Mouse (Mus musculus) fat pad, adult 2 months (tissue): Measurements from ENCODE around the gene Rprd1b.

ENCODE experiments used
- DNase-seq: peaks from one replicate; pipeline ENCODE4 v3.0.0-alpha.2; 2011; ENCODE audit warnings: low read depth, low spot score; ENCODE audit errors: extremely low read depth

The Rprd1b gene

GRCm38 (mm10) chr2:158144750-158145527 lies 116.6 kb downstream of the Rprd1b start:
- DNase-seq: no peak

DNA sequence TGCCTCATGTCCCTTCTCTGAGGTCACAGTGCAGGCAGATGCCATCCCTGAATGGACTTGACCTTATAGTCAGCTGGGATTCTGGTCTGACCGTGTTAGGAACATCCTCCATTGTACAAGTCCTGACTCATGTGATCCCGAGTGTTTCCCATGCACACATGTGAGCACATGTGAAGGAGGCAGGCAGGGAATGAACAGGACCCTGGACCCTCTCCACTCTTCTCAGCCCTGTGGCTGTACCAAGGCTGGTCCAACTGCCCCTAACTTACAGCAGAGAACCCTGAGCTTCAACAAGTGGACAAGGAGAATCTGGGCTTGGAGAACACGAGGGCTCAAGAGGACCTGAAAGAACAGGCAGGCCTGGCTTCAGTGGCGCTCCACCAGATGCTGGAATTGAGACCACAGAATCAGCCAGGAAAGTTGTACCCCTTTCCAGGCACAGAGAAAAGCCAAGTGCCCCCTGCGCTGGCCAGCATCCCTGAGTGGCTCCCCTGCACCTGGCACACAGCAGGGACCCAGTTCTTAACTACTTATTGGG lies 117.3 kb downstream of the Rprd1b start:
- DNase-seq: no peak

GRCm38 (mm10) chr2:158146223-158146622 lies 117.9 kb downstream of the Rprd1b start, which contains the start of gene Tgm2:
Gene Tgm2, minus strand, starts transcription at chr2:158146436.
- DNase-seq: no peak

DNA sequence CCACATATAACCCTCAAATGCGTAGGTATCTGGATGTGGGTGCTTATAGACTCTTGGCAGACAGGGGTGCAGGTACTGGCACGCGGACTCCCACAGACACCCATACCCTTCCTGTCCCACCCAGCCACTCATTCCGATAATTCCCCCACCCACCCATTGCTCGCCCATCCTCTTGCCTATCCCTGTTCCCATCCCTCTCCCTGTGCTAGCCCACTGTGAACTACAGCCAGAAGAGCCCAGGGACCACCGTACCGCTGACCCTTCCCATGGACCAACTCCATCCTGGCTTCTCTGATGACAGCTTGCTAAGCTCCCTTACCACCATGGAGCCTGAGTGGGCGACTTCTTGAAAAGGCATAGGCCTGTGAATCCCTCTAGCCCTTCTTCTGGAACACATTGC lies 118.7 kb downstream of the Rprd1b start:
- no peak for DNase-seq

- no peak for DNase-seq
Observed at GRCm38 (mm10) chr2:158151077-158151476, 122.8 kb downstream of the Rprd1b start.

GRCm38 (mm10) chr2:158152685-158153309 lies 124.5 kb downstream of the Rprd1b start:
- DNase-seq: no peak

DNA sequence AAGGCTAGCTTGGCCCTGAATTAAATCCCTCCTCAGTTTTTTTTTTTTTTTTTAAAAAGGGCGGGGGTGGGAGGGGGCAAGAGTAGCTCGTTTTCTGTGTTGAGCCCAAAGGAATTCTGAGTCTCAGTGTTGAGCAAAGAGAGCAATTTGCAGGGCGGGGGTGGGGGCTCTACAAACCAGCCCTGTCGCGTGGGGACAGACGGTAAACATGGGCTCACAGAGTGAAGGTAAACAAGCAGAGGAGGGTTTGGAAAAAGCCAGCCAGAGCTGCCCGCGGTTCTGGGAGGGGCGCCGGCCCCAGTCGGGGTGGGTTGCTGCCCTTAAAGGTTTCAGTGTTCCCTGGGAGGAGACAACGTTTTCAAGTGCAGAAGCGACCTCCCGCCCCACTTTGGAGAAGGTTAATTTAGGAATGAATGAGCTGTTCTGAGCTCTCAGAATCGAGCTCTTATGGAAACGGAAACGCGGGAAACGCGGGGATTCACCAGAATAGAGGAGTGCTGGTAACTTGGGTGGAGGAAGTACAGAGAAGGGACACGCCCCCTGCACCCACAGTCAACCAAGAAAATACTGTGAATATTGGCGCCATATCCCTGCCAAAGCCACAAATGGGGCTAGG lies 125.5 kb downstream of the Rprd1b start:
- no peak for DNase-seq

GRCm38 (mm10) chr2:158154641-158155040 lies 126.3 kb downstream of the Rprd1b start:
- DNase-seq: no peak

DNA sequence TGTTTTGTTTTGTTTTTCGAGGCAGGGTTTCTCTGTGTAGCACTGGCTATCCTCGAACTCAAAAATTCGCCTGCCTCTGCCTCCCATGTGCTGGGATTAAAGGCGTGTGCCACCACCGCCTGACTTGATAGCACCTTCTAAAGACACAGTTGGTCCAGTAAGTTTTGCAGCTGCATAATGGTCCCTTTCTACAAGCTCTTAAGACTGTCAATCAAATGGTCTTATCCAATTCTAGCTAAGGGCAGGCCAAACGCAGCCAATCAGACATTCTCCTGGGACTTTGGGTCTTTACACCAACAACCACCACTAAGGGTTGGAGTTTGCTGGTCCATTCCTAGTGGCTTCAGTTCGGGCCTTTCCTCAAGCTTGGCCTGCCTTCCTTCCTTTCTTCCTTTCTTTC lies 126.8 kb downstream of the Rprd1b start:
- no peak for DNase-seq

DNA sequence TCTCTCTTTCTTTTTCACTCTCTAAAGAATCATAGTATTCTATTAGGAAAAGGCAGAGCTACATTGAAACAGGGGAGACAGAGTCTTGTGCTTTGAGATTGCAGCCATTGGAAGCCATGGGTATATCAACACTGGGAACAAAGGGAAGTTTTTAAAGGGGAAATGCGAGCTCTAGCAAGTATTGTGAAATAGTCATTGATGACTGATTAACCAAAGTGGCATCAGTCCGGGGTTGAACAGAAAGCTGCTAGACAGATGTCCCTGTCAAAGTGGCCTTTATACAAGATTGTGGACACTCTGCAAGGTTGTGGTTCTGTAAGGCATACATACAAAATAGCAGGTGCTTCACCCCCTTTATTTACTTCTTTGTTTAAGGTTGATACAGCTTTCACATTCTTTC lies 127.3 kb downstream of the Rprd1b start:
- DNase-seq: no peak

- no peak for DNase-seq
Observed at GRCm38 (mm10) chr2:158156487-158156886, 128.2 kb downstream of the Rprd1b start.

- no peak for DNase-seq
Observed at GRCm38 (mm10) chr2:158157654-158158053, 129.4 kb downstream of the Rprd1b start.

GRCm38 (mm10) chr2:158159376-158160235 lies 131.3 kb downstream of the Rprd1b start:
- no peak for DNase-seq

- no peak for DNase-seq
Observed at GRCm38 (mm10) chr2:158161761-158162160, 133.5 kb downstream of the Rprd1b start.

DNA sequence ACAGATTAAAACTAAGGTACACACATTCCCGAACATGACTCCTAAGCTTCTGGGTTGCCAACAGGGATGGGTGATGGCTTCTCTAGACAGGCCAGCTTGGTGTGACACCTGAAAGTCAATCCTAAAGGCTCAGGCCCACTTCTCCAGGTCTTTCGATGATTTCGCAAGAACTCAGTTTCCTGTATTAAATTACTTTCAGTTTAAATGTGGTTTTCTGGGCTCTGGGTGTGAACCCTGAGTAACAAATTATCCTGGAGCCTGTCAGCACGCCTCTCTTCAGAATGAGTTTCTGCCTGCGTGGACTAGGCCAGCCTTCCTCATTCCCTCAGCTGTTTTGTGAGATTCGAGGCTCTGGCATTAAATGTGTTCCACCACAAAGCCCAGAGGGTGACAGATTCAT lies 134.7 kb downstream of the Rprd1b start:
- DNase-seq: no peak

- no peak for DNase-seq
Observed at GRCm38 (mm10) chr2:158165776-158166175, 137.5 kb downstream of the Rprd1b start.

- no peak for DNase-seq
Observed at GRCm38 (mm10) chr2:158166628-158167027, 138.3 kb downstream of the Rprd1b start.

GRCm38 (mm10) chr2:158167496-158168205 lies 139.4 kb downstream of the Rprd1b start:
- DNase-seq: no peak

DNA sequence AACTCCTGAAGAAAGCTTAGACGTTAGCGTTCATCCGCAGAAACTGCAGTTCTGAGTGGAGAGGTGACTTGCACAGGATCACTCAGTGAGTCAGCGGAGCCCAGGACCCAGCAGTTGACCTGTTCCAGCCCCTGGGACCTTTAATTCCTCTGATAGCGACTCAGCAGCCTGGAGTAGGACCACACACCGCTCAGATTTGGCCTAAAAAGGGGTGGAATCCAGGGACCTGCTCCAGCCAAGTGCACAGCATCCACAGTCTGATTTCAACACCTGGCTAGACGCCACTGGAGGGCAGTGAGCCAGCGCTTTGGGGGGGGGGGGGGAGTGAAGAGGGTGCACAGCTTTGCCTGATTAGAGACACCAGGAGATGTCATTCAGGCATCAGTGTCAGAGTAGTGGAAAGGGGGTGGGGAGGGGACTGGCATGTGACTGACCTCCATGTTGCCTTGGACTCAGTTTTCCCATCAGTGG lies 140.5 kb downstream of the Rprd1b start:
- no peak for DNase-seq

- DNase-seq: no peak
Observed at GRCm38 (mm10) chr2:158169351-158169750, 141.1 kb downstream of the Rprd1b start.
